Mouse (Mus musculus) neutrophil, adult 5-6 weeks (primary cell): ENCODE data around the gene Smo. TPM values are rescaled to one million over a fixed set of nuclear protein-coding genes. Genes with fewer than 3 reads are reported as not detected.

Experiments
- ATAC-seq: fragments of 151-379, 151-347 bp; 2 replicates; pipeline ENCODE4 v1.8.0; 2017; ENCODE audit warnings: mild to moderate bottlenecking, moderate TSS enrichment; ENCODE audit not compliant: insufficient number of reproducible peaks, poor library complexity, low FRiP score, severe bottlenecking; ENCODE audit errors: extremely low read depth
- total RNA-seq: library from RNA; stranded (forward); fragments of 200-1000 nt; gene quantifications from 2 replicates; pipeline ENCODE4 v1.2.3, GENCODE M21; 2017

The Smo gene
- total RNA-seq, 1 experiment from 2014 or later, result not detected

GRCm38 (mm10) chr6:29805381-29805780 lies 70.1 kb downstream of the Smo start:
- no peak for ATAC-seq

Other genes with a start within 250 kb of the Smo start
- 0.12 TPM in 1 of 2 replicates, not detected in the other for gene Kcp, start 227.6 kb upstream of the Smo start, total RNA-seq
- 154 and 179 TPM in 2 replicates for gene Irf5, start 208.9 kb upstream of the Smo start, total RNA-seq
- 82.1 and 95.6 TPM in 2 replicates for gene Tnpo3, start 125.6 kb upstream of the Smo start, total RNA-seq
- gene Tspan33, start 41.3 kb upstream of the Smo start, total RNA-seq, result 2.0 and 2.2 TPM in 2 replicates
- 30.8 and 53.1 TPM in 2 replicates for gene Ahcyl2, start 32.5 kb downstream of the Smo start, total RNA-seq
- gene Strip2, start 181.5 kb downstream of the Smo start, total RNA-seq, result 0.25 TPM in 1 of 2 replicates, not detected in the other